Mouse (Mus musculus): ENCODE data around the gene Kdm5a.

The Kdm5a gene

GRCm38 (mm10) chr6:120363688-120364522, at the start of gene Kdm5a, which contains the start of gene Ccdc77:
Gene Kdm5a, plus strand, starts transcription at chr6:120364124.
Gene Ccdc77, minus strand, starts transcription at chr6:120364374.
- in situ Hi-C loops (cut with MboI, MseI): no loop called here

DNA sequence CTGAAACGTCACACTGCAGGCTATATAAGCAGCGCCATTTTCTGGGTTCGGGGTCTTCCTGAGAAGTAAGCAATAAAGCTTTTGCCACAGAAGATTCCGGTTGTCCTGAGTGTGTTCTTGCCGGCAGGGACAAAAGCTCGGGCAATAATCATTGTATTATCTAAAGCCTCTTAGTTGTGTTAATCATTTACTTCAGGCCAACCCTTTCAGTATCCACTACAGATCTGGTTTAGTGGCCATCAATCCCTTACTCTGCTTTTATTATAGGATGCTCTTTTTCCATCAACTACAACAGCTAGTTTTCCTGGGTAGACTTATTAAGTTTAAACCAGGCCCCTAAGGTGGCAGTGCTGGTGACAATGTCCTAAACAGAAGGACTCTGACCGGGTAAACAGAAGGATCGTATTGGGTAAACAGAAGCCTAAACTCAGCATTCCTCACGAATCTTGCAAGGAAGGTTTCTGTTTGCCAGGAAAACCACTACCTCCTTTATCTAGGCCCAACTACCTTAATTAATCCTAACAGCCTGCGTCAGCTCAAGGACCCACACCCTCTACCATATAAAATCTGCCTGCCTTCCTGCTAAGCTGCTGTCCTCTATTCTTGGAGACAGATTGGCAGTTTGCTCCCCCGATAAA, 45.5 kb upstream of the Kdm5a start:
- in situ Hi-C loops (cut with MboI, MseI): no loop called here

DNA sequence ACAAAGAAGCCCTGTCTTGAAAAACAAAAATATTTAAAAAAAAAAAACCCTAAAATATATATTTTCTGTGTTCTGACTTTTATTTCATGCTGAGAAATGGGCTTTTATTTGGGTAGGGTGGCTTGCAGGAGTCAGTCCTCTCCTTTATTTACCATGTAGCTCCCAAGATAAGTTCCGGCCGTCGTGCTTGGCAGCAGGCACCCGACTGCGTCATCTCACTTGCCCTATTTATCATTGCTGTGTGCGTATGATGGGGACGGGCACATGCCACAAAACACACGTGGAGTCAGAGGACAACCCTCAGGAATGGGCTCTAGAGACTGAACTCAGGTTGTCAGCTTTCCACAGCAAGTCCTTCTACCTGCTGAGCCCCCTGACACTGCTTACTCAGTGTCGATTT, 44.8 kb upstream of the Kdm5a start:
- in situ Hi-C loops (cut with MboI, MseI): no loop called here

GRCm38 (mm10) chr6:120320369-120320768, 43.6 kb upstream of the Kdm5a start:
- in situ Hi-C loops (cut with MboI, MseI): no loop called here

GRCm38 (mm10) chr6:120324295-120324927, 39.5 kb upstream of the Kdm5a start:
- in situ Hi-C loops (cut with MboI, MseI): no loop called here

GRCm38 (mm10) chr6:120332351-120332750, 31.6 kb upstream of the Kdm5a start:
- in situ Hi-C loops (cut with MboI, MseI): no loop called here

GRCm38 (mm10) chr6:120343992-120344391, 19.9 kb upstream of the Kdm5a start:
- in situ Hi-C loops (cut with MboI, MseI): no loop called here

DNA sequence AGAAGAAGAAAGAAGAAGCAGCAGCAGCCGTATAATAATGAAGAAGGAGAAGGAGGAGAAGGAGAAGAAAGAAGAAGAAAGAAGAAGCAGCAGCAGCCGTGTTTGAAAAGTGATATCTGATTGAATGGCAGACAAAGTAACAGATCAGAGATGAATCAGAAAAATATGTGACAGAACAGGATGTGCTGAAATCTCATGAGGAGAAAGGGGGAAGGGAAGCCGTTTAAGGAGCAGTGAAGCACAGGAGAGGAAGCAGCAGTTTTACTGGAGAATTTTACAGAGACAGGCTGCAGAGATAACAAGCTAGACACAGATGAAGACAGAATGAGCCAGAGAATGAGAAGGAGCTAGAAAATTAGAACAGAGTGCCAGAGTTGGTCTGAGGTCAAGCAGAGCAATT, 14.9 kb upstream of the Kdm5a start:
- in situ Hi-C loops (cut with MboI, MseI): no loop called here

DNA sequence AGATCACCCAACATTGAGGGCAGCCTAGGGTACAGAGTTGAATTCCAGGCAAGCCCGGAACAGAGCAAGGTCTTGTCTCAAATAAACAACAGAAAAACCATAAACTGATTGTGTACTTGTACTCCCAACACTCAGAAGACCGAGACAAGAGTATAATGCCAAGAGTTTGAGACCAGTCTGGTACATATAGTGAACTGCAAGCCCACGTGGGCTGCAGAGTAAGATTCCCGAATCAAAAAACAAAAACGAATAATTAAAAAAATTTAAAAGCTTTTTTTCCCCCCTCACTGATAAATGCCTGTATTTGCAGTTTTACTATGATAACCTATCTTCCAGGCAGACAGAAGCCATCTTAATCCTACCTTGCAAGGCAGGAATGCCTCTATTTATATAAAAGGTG, 7.4 kb upstream of the Kdm5a start:
- in situ Hi-C loops (cut with MboI, MseI): no loop called here

- in situ Hi-C loops (cut with MboI, MseI): no loop called here
Measured at GRCm38 (mm10) chr6:120356951-120357945, 6.7 kb upstream of the Kdm5a start.

DNA sequence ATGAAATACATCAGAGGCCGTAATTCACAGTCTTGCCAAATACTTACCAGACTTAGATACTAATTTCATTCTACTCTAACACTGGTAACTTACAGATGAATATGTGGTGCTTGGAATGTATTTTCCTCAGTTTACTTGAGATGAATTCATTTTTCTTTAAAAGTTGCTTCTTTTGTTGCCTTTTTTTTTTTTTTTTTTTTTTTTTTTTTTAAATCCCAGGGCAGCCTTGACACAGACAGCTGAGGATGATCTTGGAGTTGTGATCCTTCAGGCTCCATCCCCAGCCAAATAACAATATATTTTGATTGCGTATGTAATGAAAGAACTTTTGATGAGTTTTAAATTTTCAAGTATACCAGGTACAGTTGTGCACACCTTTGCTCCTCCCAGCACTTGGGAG, 1.8 kb upstream of the Kdm5a start:
- in situ Hi-C loops (cut with MboI, MseI): no loop called here

GRCm38 (mm10) chr6:120362774-120363687, 893 bp upstream of the Kdm5a start:
- in situ Hi-C loops (cut with MboI, MseI): no loop called here

DNA sequence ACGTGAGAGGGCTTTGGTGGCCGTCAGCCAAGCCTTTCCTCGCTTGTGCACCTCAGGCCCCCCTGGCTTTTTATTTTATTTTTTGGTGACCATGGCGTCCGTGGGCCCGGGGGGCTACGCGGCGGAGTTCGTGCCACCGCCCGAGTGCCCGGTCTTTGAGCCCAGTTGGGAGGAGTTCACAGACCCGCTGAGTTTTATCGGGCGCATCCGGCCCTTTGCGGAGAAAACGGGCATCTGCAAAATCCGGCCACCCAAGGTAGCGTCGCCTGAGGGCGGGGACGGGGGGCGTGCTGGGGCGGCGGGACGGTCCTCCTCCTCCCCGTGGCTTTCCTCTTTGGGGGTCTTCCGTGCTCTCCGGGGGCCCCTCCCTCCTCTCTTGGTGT, 590 bp downstream of the Kdm5a start:
- in situ Hi-C loops (cut with MboI, MseI): no loop called here

- in situ Hi-C loops (cut with MboI, MseI): no loop called here
Measured at GRCm38 (mm10) chr6:120365051-120365450, 1.1 kb downstream of the Kdm5a start.

DNA sequence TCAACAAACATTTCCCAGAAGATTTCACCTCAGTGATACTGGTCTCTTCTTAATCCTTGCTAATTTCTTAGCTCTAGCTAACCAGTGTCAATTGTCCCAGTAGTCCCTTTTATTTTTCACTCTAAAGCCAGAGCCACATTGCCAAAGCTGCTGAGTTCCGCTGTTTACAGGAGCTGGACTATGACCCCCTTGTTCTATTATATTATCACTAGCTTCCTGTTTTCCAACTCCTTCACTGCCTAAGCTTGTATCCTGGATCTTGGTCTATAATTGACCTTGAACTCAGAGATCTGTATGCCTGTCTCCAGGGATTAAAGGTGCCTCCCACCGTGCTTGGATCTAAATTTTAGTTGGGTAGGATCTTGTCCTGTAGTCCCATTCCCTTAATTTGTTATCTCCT, 12.8 kb downstream of the Kdm5a start:
- in situ Hi-C loops (cut with MboI, MseI): no loop called here

DNA sequence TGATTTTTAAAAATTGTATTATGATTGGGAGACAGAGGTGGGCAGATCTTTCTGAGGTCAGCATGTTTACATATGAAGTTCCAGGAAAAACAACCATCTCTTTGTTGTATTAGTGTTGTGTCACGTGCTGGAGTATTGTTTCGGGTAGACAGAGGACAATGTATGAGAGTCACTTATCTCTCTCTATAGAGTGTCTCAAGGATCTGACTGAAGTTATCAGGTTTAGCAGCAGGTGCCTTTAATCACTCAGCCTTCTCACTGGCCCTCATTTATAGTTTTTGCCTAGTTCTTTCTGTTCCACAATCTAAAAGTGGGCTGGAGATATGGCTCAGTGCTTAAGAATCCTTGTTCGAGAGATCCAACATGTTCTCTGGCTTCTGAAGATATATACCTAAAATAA, 26.1 kb downstream of the Kdm5a start:
- in situ Hi-C loops (cut with MboI, MseI): loop anchor here (10.0 kb wide), 1 partner anchor 455 kb away; no protein-coding TSS in a partner anchor

DNA sequence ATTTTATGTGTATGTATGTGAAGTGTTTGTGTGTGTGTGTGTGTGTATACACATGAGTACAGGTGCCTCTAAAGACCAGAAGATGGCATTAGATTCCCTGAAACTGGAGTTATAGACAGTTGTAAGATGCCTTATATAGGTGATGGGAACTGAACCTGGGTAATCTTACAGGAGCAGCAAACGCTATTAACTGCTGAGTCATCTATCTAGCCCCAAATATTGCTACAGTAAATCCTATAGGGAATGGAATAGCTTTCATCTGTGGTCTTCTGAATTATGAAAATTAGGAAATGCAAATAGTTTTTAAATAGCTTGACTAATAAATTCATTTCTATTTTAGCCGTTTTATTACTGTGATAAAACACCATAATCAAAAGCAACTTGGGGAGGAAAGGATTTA, 28.9 kb downstream of the Kdm5a start:
- in situ Hi-C loops (cut with MboI, MseI): loop anchor here (10.0 kb wide), 1 partner anchor 458 kb away; no protein-coding TSS in a partner anchor

- in situ Hi-C loops (cut with MboI, MseI): loop anchor here (5.0 to 10.0 kb wide), 2 partner anchors 42 to 461 kb away; no protein-coding TSS in a partner anchor
Measured at GRCm38 (mm10) chr6:120395622-120396345, 31.9 kb downstream of the Kdm5a start.

- in situ Hi-C loops (cut with MboI, MseI): no loop called here
Measured at GRCm38 (mm10) chr6:120403936-120404335, 40.0 kb downstream of the Kdm5a start.

Measured in regulatory T cell (primary cell).